Mouse (Mus musculus) pancreas, adult 10 weeks (tissue): ENCODE results near the gene Gm45618. TPM values are rescaled to one million over a fixed set of nuclear protein-coding genes. Genes with fewer than 3 reads are reported as not detected.

Experiments used
- polyA plus RNA-seq: library from polyadenylated mRNA; stranded (reverse); fragments of 350-450 nt; fragmentation: Illumina TruSeq; extraction: RNeasy Lipid Tissue Mini Kit (QIAGEN cat#74804); gene quantifications from one replicate; pipeline ENCODE4 v1.2.3, GENCODE M21; 2015; ENCODE audit warnings: low read depth, low replicate concordance; ENCODE audit not compliant: insufficient read depth

The Gm45618 gene
- polyA plus RNA-seq = not detected

GRCm38 (mm10) chr7:142120629-142121028, at the start of gene Gm45618:
TSS of gene Gm45618 (minus strand) at chr7:142120729.

GRCm38 (mm10) chr7:142165639-142166038, 45.1 kb upstream of the Gm45618 start, which contains the start of gene Gm4553:
TSS of gene Gm4553 (minus strand) at chr7:142165739.

GRCm38 (mm10) chr7:142157013-142157412, 36.5 kb upstream of the Gm45618 start, which contains the start of gene Gm29735:
TSS of gene Gm29735 (minus strand) at chr7:142157113.

GRCm38 (mm10) chr7:142144507-142144906, 24.0 kb upstream of the Gm45618 start, which contains the start of gene Gm45337:
TSS of gene Gm45337 (minus strand) at chr7:142144607.

GRCm38 (mm10) chr7:142135934-142136333, 15.4 kb upstream of the Gm45618 start, which contains the start of gene Gm39115:
TSS of gene Gm39115 (minus strand) at chr7:142136034.

GRCm38 (mm10) chr7:142095183-142095931, 25.2 kb downstream of the Gm45618 start, which contains the start of gene Dusp8:
TSS of gene Dusp8 (minus strand) at chr7:142095843.

Other genes starting within 250 kb of the Gm45618 start
- 11.2 TPM for gene Tollip, start 202.2 kb downstream of the Gm45618 start, polyA plus RNA-seq
- 10.4 TPM for gene Brsk2, start 171.0 kb downstream of the Gm45618 start, polyA plus RNA-seq
- 23.7 TPM for gene Mob2, start 59.7 kb downstream of the Gm45618 start, polyA plus RNA-seq
- 2.1 TPM for gene Dusp8, start 24.9 kb downstream of the Gm45618 start, polyA plus RNA-seq
- not detected for gene Gm39115, start 15.3 kb upstream of the Gm45618 start, polyA plus RNA-seq
- not detected for gene Gm45337, start 23.9 kb upstream of the Gm45618 start, polyA plus RNA-seq
- not detected for gene Gm29735, start 36.4 kb upstream of the Gm45618 start, polyA plus RNA-seq
- not detected for gene Gm4553, start 45.0 kb upstream of the Gm45618 start, polyA plus RNA-seq
- gene Krtap5-2, start 55.3 kb upstream of the Gm45618 start, polyA plus RNA-seq = not detected
- not detected for gene Gm10153, start 69.7 kb upstream of the Gm45618 start, polyA plus RNA-seq
- gene Krtap5-3, start 80.6 kb upstream of the Gm45618 start, polyA plus RNA-seq = not detected
- not detected for gene Gm7579, start 91.1 kb upstream of the Gm45618 start, polyA plus RNA-seq
- not detected for gene Krtap5-5, start 109.2 kb upstream of the Gm45618 start, polyA plus RNA-seq
- gene Gm40460, start 120.3 kb upstream of the Gm45618 start, polyA plus RNA-seq = not detected
- not detected for gene Gm2431, start 137.6 kb upstream of the Gm45618 start, polyA plus RNA-seq
- gene Gm4559, start 153.6 kb upstream of the Gm45618 start, polyA plus RNA-seq = not detected
- not detected for gene Krtap5-1, start 176.4 kb upstream of the Gm45618 start, polyA plus RNA-seq
- not detected for gene Krtap5-4, start 182.8 kb upstream of the Gm45618 start, polyA plus RNA-seq